Mouse (Mus musculus): ENCODE measurements around the gene Icam4. TPM values are rescaled to one million over a fixed set of nuclear protein-coding genes. Genes with fewer than 3 reads are reported as not detected.

Gene Icam4
- polyA plus RNA-seq (2012; rRNA removed) = 1.2 and 1.4 TPM in 2 replicates

- Histone ChIP-seq H3K4me1 (ENCODE audit: control insufficient read depth, insufficient read depth, low read length) (peaks cover 4% of the 10 kb centered on the region; the same call in 1 of the 2 replicates), H3K27ac (ENCODE audit: insufficient read depth, low read depth, low read length) (no peak within 1 kb of the TSS), H3K4me3 (ENCODE audit: insufficient read depth, low read depth, low read length) (peak within 1 kb of the TSS; percentile 36; the same call in 1 of the 2 replicates), H3K36me3 (ENCODE audit: control insufficient read depth, insufficient read depth, low read length) (no peaks in the 10 kb centered on the region), H3K27me3 (replicated peaks; ENCODE audit: control insufficient read depth, insufficient read depth, low read length) (no peaks in the 10 kb centered on the region)
- DNase-seq = peak; percentile 86
- WGBS = 5% methylated on average over 37 of the region's 37 CpGs
- no peak for TF ChIP-seq POLR2A (IDR thresholded peaks at IDR 0.05; ENCODE audit: low read depth, low read length)
- TF ChIP-seq CTCF (conservative IDR thresholded peaks at IDR 0.05; ENCODE audit: insufficient read depth, insufficient read length, low read depth, low read length) = peak; percentile 82
These were observed at the start of gene Icam4 for GRCm38 (mm10) chr9:21029291-21030054. TSS of gene Icam4 (plus strand) at chr9:21029373.

GRCm38 (mm10) chr9:20979769-20980168, 49.4 kb upstream of the Icam4 start:
- WGBS = 90% methylated on average over 7 of the region's 7 CpGs
- no peaks in the 10 kb centered on the region for H3K27me3 ChIP-seq (replicated peaks; ENCODE audit: control insufficient read depth, insufficient read depth, low read length)
- H3K4me3 ChIP-seq (ENCODE audit: insufficient read depth, low read depth, low read length) = no peak overlapping the region
- no peaks in the 10 kb centered on the region for H3K36me3 ChIP-seq (ENCODE audit: control insufficient read depth, insufficient read depth, low read length)
- no peak for DNase-seq
- TF ChIP-seq CTCF (conservative IDR thresholded peaks at IDR 0.05; ENCODE audit: insufficient read depth, insufficient read length, low read depth, low read length) (no peak), POLR2A (IDR thresholded peaks at IDR 0.05; ENCODE audit: low read depth, low read length) (no peak)
- H3K4me1 ChIP-seq (ENCODE audit: control insufficient read depth, insufficient read depth, low read length) = no peaks in the 10 kb centered on the region
- H3K27ac ChIP-seq (ENCODE audit: insufficient read depth, low read depth, low read length) = no peak overlapping the region

- Histone ChIP-seq H3K4me1 (ENCODE audit: control insufficient read depth, insufficient read depth, low read length) (no peaks in the 10 kb centered on the region), H3K36me3 (ENCODE audit: control insufficient read depth, insufficient read depth, low read length) (no peaks in the 10 kb centered on the region), H3K27ac (ENCODE audit: insufficient read depth, low read depth, low read length) (no peak overlapping the region), H3K27me3 (replicated peaks; ENCODE audit: control insufficient read depth, insufficient read depth, low read length) (no peaks in the 10 kb centered on the region), H3K4me3 (ENCODE audit: insufficient read depth, low read depth, low read length) (no peak overlapping the region)
- DNase-seq = no peak
- 74% methylated on average over 3 of the region's 3 CpGs for WGBS
- TF ChIP-seq CTCF (conservative IDR thresholded peaks at IDR 0.05; ENCODE audit: insufficient read depth, insufficient read length, low read depth, low read length) = no peak
- no peak for TF ChIP-seq POLR2A (IDR thresholded peaks at IDR 0.05; ENCODE audit: low read depth, low read length)
These were observed 47.0 kb upstream of the Icam4 start for GRCm38 (mm10) chr9:20982171-20982570.

GRCm38 (mm10) chr9:20983169-20983568, 46.0 kb upstream of the Icam4 start:
- Histone ChIP-seq H3K36me3 (ENCODE audit: control insufficient read depth, insufficient read depth, low read length) (no peaks in the 10 kb centered on the region), H3K27me3 (replicated peaks; ENCODE audit: control insufficient read depth, insufficient read depth, low read length) (no peaks in the 10 kb centered on the region), H3K4me3 (ENCODE audit: insufficient read depth, low read depth, low read length) (no peak overlapping the region), H3K27ac (ENCODE audit: insufficient read depth, low read depth, low read length) (no peak overlapping the region), H3K4me1 (ENCODE audit: control insufficient read depth, insufficient read depth, low read length) (no peaks in the 10 kb centered on the region)
- WGBS = 27% methylated on average over 5 of the region's 5 CpGs
- DNase-seq = no peak
- TF ChIP-seq CTCF (conservative IDR thresholded peaks at IDR 0.05; ENCODE audit: insufficient read depth, insufficient read length, low read depth, low read length) = no peak
- no peak for TF ChIP-seq POLR2A (IDR thresholded peaks at IDR 0.05; ENCODE audit: low read depth, low read length)

GRCm38 (mm10) chr9:20986952-20987686, 42.1 kb upstream of the Icam4 start:
- WGBS = 67% methylated on average over 15 of the region's 15 CpGs
- Histone ChIP-seq H3K27ac (ENCODE audit: insufficient read depth, low read depth, low read length) (no peak overlapping the region), H3K36me3 (ENCODE audit: control insufficient read depth, insufficient read depth, low read length) (no peaks in the 10 kb centered on the region), H3K4me3 (ENCODE audit: insufficient read depth, low read depth, low read length) (no peak overlapping the region), H3K27me3 (replicated peaks; ENCODE audit: control insufficient read depth, insufficient read depth, low read length) (no peaks in the 10 kb centered on the region), H3K4me1 (ENCODE audit: control insufficient read depth, insufficient read depth, low read length) (0 out of 2 replicates have a peak, but pooled peaks cover 5% of the 10 kb centered on the region)
- no peak for DNase-seq
- no peak for TF ChIP-seq POLR2A (IDR thresholded peaks at IDR 0.05; ENCODE audit: low read depth, low read length)
- no peak for TF ChIP-seq CTCF (conservative IDR thresholded peaks at IDR 0.05; ENCODE audit: insufficient read depth, insufficient read length, low read depth, low read length)

- Histone ChIP-seq H3K27me3 (replicated peaks; ENCODE audit: control insufficient read depth, insufficient read depth, low read length) (no peaks in the 10 kb centered on the region), H3K27ac (ENCODE audit: insufficient read depth, low read depth, low read length) (no peak overlapping the region), H3K4me1 (ENCODE audit: control insufficient read depth, insufficient read depth, low read length) (0 out of 2 replicates have a peak, but pooled peaks cover 5% of the 10 kb centered on the region), H3K36me3 (ENCODE audit: control insufficient read depth, insufficient read depth, low read length) (no peaks in the 10 kb centered on the region), H3K4me3 (ENCODE audit: insufficient read depth, low read depth, low read length) (no peak overlapping the region)
- WGBS = 47% methylated on average over 7 of the region's 7 CpGs
- DNase-seq = no peak
- no peak for TF ChIP-seq POLR2A (IDR thresholded peaks at IDR 0.05; ENCODE audit: low read depth, low read length)
- no peak for TF ChIP-seq CTCF (conservative IDR thresholded peaks at IDR 0.05; ENCODE audit: insufficient read depth, insufficient read length, low read depth, low read length)
These were observed 41.2 kb upstream of the Icam4 start for GRCm38 (mm10) chr9:20987953-20988352.

GRCm38 (mm10) chr9:20990861-20991260, 38.3 kb upstream of the Icam4 start:
- Histone ChIP-seq H3K36me3 (ENCODE audit: control insufficient read depth, insufficient read depth, low read length) (no peaks in the 10 kb centered on the region), H3K4me1 (ENCODE audit: control insufficient read depth, insufficient read depth, low read length) (peaks cover 5% of the 10 kb centered on the region; the same call in 1 of the 2 replicates), H3K27ac (ENCODE audit: insufficient read depth, low read depth, low read length) (no peak overlapping the region), H3K4me3 (ENCODE audit: insufficient read depth, low read depth, low read length) (no peak overlapping the region), H3K27me3 (replicated peaks; ENCODE audit: control insufficient read depth, insufficient read depth, low read length) (no peaks in the 10 kb centered on the region)
- TF ChIP-seq CTCF (conservative IDR thresholded peaks at IDR 0.05; ENCODE audit: insufficient read depth, insufficient read length, low read depth, low read length) (no peak), POLR2A (IDR thresholded peaks at IDR 0.05; ENCODE audit: low read depth, low read length) (no peak)
- DNase-seq = peak; percentile 76
- 9% methylated on average over 10 of the region's 10 CpGs for WGBS

All from kidney, adult 2 months (tissue).